Mouse (Mus musculus) spleen, postnatal 4 days (tissue): ENCODE measurements around the gene Zfp663.

Experiments
- DNase-seq, 2 experiments: peaks; one replicate each; pipeline ENCODE4 v3.0.0; 2022; ENCODE audit warnings: low spot score in 2 of 2

The Zfp663 gene

GRCm38 (mm10) chr2:165368496-165368895 lies at the start of gene Zfp663:
Zfp663 (minus strand) TSS chr2:165368729.
- DNase-seq = no peak

DNA sequence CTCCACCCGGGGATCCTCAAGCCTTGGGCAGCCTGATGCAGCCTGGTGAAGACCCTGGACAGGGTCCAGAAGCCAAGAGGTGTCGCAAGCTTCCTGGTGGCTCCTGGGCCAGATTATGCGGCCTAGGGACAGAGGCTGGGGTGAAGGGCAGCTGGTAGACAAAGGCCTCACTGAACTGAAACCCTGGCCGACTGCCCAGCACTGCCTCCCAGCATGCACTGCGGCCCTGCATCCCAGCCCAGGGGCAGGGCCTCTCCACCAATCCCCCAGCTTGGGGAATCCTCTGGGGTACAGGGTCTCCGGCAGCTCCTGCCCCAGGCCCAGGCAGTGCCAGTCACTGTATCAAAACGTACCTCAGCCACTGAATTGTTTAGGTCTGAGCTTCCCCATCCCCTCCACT lies 48.8 kb upstream of the Zfp663 start:
- DNase-seq = no peak

DNA sequence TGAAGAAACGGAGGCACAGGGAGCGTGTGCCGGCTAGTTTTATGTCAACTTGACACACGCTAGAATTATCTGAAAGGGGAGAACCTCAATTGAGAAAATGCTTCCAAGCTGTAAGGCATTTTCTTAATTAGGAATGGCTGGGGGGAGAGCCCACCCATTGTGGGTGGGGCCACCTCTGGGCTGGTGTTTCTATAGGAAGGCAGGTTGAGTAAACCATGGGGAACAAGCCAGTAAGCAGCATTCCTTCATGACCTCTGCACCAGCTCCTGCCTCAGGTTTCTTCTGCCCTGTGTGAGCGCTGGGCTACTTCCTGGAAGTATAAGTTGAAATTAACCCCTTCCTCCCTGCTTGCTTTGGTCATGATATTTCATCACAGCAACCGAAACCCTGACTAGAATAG lies 47.3 kb upstream of the Zfp663 start:
- no peak for DNase-seq

GRCm38 (mm10) chr2:165415141-165415721 lies 46.7 kb upstream of the Zfp663 start:
- no peak for DNase-seq

- no peak for DNase-seq
Measured at GRCm38 (mm10) chr2:165414321-165414720, 45.8 kb upstream of the Zfp663 start.

DNA sequence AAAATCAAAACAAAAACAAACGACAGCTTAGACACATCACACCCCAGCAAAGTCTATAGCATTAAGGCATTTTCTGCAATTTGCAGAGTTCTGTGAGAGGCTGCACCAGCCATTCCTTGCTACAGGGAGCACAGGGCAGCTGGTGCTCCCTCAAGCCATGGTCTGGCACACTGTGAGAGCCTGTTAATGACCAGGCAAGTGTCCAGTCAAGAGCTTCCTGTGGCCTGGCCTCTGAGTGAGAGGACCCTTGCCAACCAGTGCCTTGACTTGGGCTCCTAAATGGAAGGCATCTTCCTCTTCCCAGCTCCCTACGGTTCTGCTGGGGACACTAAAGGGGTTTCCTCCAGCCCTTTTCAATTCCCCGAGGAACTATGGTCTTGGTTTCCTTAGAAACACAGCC lies 45.4 kb upstream of the Zfp663 start:
- no peak for DNase-seq

DNA sequence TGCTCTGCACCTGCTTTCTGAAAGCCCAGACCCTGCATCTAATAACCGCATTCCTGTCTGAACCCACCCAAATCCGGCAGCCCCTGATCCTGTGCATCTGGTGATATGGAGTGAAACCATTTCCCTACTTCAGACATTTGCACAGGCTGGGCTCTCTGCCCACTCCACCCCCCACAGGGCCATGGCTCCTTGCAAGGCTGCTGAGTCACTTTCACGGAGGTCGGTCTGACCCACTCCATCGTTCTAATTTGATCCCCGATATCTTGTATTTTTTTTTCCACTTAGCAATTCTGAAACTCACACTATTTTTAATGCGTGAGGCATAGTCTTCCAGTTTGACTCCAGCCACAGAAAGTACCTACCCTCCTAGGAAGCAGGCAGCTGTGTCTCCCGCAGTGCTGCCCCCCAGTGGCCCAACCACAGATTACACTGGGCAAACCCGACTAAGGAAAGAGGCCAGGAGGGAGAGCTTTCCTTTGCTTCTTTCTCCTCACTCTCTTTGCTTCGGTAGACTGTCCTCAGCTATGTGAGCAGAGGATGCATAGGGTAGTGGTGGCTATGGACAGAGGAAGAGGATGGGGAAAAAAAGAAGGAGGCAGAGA lies 39.3 kb upstream of the Zfp663 start:
- peak; percentile 35 to 77 for DNase-seq

GRCm38 (mm10) chr2:165405351-165405750 lies 36.8 kb upstream of the Zfp663 start:
- no peak for DNase-seq

DNA sequence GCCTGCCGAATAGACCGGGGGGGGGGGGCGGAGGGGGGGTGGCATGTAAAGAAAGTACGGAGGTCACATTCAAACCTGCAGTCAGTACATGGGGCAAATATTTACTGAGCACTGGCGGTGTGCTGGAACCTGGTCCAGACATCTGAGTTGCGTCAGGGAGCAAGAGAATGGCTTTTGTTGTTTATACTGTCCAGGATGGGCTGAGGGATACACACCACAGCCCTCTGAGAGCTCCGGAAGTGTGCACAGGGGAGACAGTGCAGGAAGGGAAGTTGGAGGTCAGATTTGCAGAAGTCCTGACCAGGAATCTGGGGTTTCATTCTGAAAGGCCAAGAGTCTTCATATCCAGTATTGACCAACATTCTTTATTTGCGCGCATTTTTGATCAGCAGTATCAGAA lies 36.4 kb upstream of the Zfp663 start:
- DNase-seq = no peak

- no peak for DNase-seq
Measured at GRCm38 (mm10) chr2:165398164-165398785, 29.7 kb upstream of the Zfp663 start.

- DNase-seq = no peak
Measured at GRCm38 (mm10) chr2:165397502-165398163, 29.1 kb upstream of the Zfp663 start.

DNA sequence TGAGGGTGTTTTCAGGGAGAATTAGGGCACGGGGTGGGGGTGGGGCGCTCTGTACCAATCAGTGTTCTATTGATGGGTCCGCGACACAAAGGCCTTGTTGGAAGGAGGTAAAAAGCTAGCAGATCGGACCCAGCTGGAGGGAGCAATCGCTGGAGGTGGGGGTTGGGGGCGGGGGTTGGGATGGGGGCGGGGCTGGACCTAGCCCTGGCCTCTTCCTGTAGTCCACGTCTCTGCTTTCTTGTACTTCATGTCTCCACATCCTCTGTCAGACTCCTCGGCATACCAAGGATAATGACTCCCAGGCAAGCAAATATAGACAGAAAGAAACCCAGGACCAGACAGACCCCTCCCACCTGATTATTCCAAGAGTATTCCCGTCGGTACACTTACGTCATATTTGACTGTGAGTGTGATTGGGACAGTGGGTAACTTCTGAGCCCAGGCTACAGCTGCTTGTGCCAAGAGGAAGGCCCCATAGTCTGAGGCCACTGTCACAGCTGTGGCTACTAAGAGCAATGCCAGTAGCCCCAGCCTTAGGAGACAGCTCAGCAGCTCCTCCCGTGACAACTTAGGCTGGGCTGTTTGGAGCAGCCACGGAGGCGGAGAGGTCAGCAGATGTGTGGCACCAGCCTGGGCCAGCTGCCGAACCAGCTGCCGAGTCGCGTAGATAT lies 28.4 kb upstream of the Zfp663 start:
- DNase-seq = no peak

GRCm38 (mm10) chr2:165392156-165392555 lies 23.6 kb upstream of the Zfp663 start:
- DNase-seq = no peak

DNA sequence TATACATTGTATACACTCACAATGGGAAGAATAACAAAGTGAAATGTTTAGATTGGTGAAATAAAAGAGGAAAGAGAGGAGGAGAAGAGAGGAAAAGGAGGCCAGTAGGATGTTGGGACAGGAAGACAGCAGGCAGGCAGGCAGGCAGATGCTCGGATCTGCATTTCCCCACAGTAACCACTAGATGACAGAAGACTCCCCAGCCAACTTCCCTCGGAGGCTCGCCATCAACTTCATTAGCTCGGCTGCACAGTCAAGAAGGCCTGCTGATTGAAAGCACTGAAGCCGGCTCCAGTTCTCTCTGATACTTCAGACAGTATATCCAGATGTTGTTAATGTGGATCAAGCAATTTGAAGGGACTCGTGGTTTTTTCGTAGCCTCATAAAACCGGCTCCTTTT lies 23.0 kb upstream of the Zfp663 start:
- DNase-seq = no peak

GRCm38 (mm10) chr2:165389299-165389952 lies 20.9 kb upstream of the Zfp663 start:
- DNase-seq = no peak

DNA sequence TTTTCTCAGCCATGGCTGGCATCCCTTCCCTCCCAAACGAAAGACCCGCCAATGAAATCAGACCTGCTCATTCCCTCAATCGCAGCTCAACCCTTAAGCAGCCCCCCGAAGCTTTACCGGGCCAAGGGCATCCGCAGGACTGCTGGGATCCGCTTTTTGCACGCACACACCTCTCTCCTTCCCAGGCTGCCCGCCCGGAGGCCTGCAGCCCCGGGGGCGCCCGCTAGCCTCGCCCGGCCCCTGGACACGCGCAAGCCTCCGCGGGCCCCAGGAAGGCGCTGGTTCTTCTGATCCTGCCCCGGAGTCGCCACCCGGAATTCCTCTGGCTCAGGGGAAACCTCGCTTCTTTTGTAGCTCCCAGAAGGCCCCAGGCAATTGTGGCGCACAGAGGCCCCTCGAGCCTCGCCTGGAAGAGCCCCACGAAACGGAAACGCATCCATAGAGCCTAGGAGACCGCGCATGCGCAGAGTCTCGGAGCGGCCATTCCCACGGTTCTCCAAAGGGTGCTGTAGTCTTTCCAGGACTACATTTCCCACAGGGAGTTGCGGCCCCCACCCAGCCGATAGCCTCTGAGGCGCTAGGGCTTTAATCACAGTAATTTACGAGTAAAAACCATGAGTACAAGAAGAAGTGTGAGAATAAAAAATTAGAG lies 19.4 kb upstream of the Zfp663 start, which contains the start of gene Zfp334:
TSS of gene Zfp334 (minus strand) at position 416 of the 652 bp plus-strand sequence.
- DNase-seq = peak in 1 of 2 experiments; percentile 36

DNA sequence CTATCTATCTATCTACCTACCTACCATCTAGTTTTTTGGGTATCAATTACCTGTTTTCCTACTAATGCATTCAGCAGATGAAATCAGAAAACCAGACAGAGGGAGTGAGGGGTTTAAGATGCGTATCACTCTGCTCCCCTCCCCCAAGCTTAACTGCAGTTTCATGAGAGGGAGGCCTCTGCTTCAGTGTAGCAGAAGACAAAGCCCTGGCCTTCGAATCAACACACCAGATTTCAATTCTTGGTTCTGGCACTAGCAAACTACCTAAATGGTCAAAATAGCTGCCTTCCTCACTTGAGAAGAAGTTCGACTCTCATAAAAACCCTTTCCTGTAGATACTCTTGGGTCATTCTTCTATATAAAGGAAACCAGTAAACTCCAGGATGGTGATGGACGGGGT lies 18.8 kb upstream of the Zfp663 start:
- no peak for DNase-seq

GRCm38 (mm10) chr2:165380050-165380449 lies 11.5 kb upstream of the Zfp663 start:
- no peak for DNase-seq

- DNase-seq = no peak
Measured at GRCm38 (mm10) chr2:165376001-165376400, 7.5 kb upstream of the Zfp663 start.

GRCm38 (mm10) chr2:165375478-165375877 lies 6.9 kb upstream of the Zfp663 start:
- no peak for DNase-seq

DNA sequence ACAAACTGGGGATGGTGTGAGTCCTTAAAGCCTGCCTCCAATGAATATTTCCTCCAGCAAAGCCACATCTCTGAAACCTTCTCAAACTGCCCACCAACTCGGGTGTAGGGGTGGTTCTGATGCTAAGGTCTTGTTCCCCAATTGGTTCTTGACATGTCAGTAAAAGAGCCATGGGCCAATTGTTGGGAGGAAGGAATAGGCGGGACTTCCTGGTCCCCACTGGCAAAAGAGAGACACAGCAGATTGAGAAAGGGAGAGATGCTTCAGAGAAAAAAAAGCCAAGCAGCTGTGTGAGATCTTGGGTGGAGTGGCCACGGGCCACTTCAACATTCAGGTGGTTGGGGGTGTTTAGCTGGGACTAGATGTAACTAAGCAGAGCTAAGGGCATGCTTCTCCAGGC lies 2.5 kb upstream of the Zfp663 start:
- DNase-seq = no peak
